Mouse (Mus musculus) Muller cell, postnatal 12 days (primary cell): Measurements from ENCODE around the gene Acsf2.

Experiments used
- DNase-seq: peaks from one replicate; pipeline ENCODE4 v3.0.0-alpha.2; 2015; ENCODE audit errors: inconsistent ontology term

Gene Acsf2

GRCm38 (mm10) chr11:94548041-94548784 lies 53.5 kb downstream of the Acsf2 start:
- DNase-seq = no peak

GRCm38 (mm10) chr11:94547271-94547670 lies 54.4 kb downstream of the Acsf2 start:
- DNase-seq = no peak

GRCm38 (mm10) chr11:94546381-94546780 lies 55.3 kb downstream of the Acsf2 start:
- no peak for DNase-seq

- no peak for DNase-seq
These were observed 57.2 kb downstream of the Acsf2 start for GRCm38 (mm10) chr11:94544422-94544821.

GRCm38 (mm10) chr11:94543932-94544331 lies 57.7 kb downstream of the Acsf2 start:
- peak; percentile 90 for DNase-seq

- DNase-seq = no peak
These were observed 58.3 kb downstream of the Acsf2 start for GRCm38 (mm10) chr11:94543344-94543743.

- no peak for DNase-seq
These were observed 59.3 kb downstream of the Acsf2 start for GRCm38 (mm10) chr11:94542400-94542799.

GRCm38 (mm10) chr11:94539761-94540160 lies 61.9 kb downstream of the Acsf2 start:
- no peak for DNase-seq

- DNase-seq = no peak
These were observed 62.9 kb downstream of the Acsf2 start for GRCm38 (mm10) chr11:94538733-94539292.

- DNase-seq = no peak
These were observed 68.5 kb downstream of the Acsf2 start for GRCm38 (mm10) chr11:94533171-94533570.

- DNase-seq = no peak
These were observed 72.8 kb downstream of the Acsf2 start for GRCm38 (mm10) chr11:94528879-94529278.

GRCm38 (mm10) chr11:94526171-94526879 lies 75.3 kb downstream of the Acsf2 start:
- no peak for DNase-seq

- DNase-seq = peak; percentile 71
These were observed 80.3 kb downstream of the Acsf2 start, which contains the start of gene Mycbpap for GRCm38 (mm10) chr11:94521219-94521843. Gene Mycbpap, minus strand, starts transcription at chr11:94521742.

- no peak for DNase-seq
These were observed 88.2 kb downstream of the Acsf2 start for GRCm38 (mm10) chr11:94513452-94513851.

GRCm38 (mm10) chr11:94508976-94509375 lies 92.7 kb downstream of the Acsf2 start:
- DNase-seq = no peak
